Mouse (Mus musculus) regulatory T cell (primary cell): ENCODE data around the gene Kir3dl2.
"Not testable (repeated sequence)": the region's sequence is repeated elsewhere in the genome, so short reads cannot be mapped to it uniquely, and the experiment has no call there.

ENCODE experiments used
- in situ Hi-C: fragments of 300-600 bp; cut with MboI, MseI; formaldehyde crosslinking; loops from one replicate; pipeline ENCODE4 v1.15.1; 2025; ENCODE audit warnings: high pct_unique_total_duplicates

The Kir3dl2 gene

DNA sequence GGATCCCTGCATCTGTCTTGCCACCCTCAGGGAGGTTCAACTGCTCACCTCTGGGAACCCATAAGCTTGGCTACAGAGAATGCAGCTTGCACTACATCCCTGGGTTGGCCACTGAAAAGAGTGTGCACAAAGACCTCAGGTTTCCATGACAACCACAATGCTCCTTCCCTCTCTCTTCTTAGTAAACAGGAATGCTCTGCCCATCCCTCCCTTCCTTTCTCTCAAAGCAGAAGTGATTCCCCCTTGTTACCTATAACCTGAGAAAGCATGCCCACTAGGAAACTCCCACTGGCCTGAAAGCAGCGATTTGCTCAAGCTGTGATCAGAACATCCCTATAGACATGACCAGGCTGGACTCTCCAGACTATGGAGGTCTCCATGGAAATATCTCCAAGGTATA lies at the start of gene Kir3dl2:
TSS of gene Kir3dl2 (minus strand) at position 101 of the 400 bp plus-strand sequence.
- in situ Hi-C loops = not testable (repeated sequence)

DNA sequence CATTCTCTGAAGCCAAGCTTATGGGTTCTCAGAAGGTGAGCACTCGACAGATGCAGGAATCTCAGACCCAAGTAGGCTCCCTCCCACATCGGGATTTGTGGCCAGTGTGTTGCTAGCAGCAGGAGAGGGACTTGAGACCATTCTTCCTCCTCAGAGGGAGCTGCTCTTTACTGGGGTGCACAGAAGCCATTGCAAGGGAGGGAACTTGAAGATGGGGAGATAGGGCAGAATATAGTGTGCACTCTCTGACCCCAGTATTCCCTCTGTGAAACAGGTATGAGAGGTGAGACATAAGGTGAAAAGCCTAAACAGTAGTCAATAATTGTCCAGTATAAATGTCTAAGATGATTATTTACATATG lies 47.0 kb upstream of the Kir3dl2 start:
- in situ Hi-C loops = no loop called here

DNA sequence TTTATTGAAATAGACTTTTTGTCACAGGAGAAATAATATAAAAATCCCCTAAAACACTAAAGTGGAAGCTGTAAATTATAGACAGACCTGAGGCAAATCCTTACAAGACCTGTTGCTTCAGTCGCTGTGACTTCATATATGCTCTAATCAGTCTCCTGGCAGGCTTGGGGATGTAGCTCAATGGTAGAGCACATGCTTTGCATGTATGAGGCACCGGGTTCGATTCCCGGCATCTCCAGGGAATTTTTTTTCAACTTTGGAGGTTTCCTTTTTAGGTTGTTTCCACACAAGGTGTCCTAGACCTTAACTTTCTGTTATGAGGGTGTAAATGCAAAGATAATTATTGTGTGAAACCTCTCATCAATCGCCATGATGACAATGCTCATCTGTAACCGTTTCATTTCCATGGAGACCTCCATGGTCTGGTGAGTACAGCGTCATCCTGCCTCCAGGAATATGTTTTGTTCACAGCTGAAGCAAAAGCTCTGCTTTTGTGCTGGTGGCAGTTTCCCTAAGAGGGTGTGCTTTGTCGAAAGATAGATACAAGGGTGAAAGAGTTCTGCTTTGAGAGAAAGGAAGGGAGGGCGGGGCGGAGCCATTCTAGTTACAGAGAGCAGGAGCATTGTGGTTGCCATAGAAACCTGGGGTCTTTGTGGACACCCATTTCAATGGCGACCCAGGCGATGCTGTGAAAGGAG lies 46.5 kb upstream of the Kir3dl2 start, which contains the start of gene Tceal3:
TSS of gene Tceal3 (plus strand) at position 644 of the 698 bp plus-strand sequence.
- in situ Hi-C loops = no loop called here

DNA sequence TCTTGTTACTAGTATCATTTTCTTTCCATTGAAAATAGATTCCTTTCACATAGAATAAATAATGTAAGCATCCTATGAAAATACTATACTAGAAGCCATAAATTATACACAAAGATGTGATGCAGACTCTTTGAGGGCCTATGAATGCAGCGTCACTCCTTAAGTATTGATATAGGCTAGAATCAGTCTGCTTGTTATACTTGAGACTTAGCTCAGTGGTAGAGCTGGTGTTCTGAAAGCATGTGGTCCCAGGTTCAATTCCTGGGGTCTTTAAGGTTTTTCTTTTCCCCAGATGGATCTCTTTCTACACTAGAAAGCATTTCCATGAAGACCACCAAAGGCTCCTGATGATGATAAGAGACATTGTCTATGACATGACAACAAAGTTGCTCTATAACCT lies 40.8 kb upstream of the Kir3dl2 start:
- in situ Hi-C loops = no loop called here

- in situ Hi-C loops = loop anchor here (5.0 kb wide), 1 partner anchor 172 kb away; no protein-coding TSS in a partner anchor
Measured at GRCm38 (mm10) chrX:136569094-136569493, 25.2 kb upstream of the Kir3dl2 start.

DNA sequence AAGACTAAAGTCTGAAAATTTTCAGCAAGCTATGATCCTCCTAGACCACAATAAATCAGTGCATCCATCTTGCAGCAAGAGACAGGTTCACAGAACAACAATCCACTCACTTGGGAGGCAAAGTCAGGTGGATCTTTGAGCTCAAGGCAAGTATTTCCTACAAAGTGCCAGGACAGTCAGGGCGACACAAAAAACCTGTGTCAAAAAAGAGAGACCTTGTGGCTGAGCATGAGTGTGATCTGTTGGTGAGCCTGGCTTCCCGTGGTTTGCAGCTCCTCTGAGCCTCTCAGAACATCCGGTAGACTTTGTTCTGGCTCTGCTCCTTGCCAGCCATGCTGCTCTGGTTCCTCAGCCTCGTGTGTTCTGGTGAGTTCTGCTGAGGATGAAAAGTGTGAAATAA lies 26.2 kb downstream of the Kir3dl2 start, which contains the start of gene Kir3dl1:
TSS of gene Kir3dl1 (plus strand) at position 301 of the 400 bp plus-strand sequence.
- in situ Hi-C loops = loop anchor here (5.0 kb wide), 1 partner anchor 50 kb away; no protein-coding TSS in a partner anchor
